Mouse (Mus musculus) CH12.LX (cell line): ENCODE measurements around the gene Pdzd2. TPM values are rescaled to one million over a fixed set of nuclear protein-coding genes. Genes with fewer than 3 reads are reported as not detected.

Source experiments
- DNase-seq: peaks from one replicate; pipeline ENCODE4 v3.0.0-alpha.2; 2013; ENCODE audit errors: extremely low read depth
- H3K27ac ChIP-seq: 2 replicates; pipeline ENCODE4 v1.5.1; 2012; ENCODE audit warnings: low read depth, mild to moderate bottlenecking, control low read depth, moderate library complexity; ENCODE audit not compliant: insufficient read depth
- H3K27me3 ChIP-seq: replicated peaks from 2 replicates; pipeline ENCODE3; 2012; ENCODE audit warnings: inconsistent platforms
- H3K36me3 ChIP-seq, 2 experiments: replicated peaks in 1 of 2; 2 replicates each; pipeline versions ENCODE3 to v1.6.1; 2012; ENCODE audit warnings: inconsistent platforms in 1 of 2, low read length in 1 of 2, mild to moderate bottlenecking in 1 of 2, mixed read lengths in 1 of 2, moderate library complexity in 1 of 2; ENCODE audit not compliant: control insufficient read depth in 1 of 2, insufficient read depth in 1 of 2
- H3K4me1 ChIP-seq, 2 experiments: 2 replicates each; pipeline ENCODE4 v1.6.1; 2012; ENCODE audit warnings: inconsistent platforms in 1 of 2, moderate library complexity in 1 of 2; ENCODE audit not compliant: insufficient read depth in 2 of 2, control insufficient read depth in 1 of 2
- H3K4me2 ChIP-seq: 2 replicates; pipeline ENCODE4 v1.6.1; 2012; ENCODE audit warnings: low read depth, mild to moderate bottlenecking, control low read depth; ENCODE audit not compliant: poor library complexity, insufficient read depth, severe bottlenecking
- H3K4me3 ChIP-seq, 3 experiments: fragments of 150-350 bp in 1 of 3; sonication (generic) in 1 of 3; replicated peaks in 1 of 3; 2 replicates each; pipeline versions ENCODE3 to v1.5.1; 2011 to 2012; ENCODE audit warnings: low read depth in 2 of 3, low read length in 2 of 3, mild to moderate bottlenecking in 2 of 3, moderate library complexity in 2 of 3, control low read depth in 1 of 3, improper control_type of control experiment in 1 of 3, inconsistent platforms in 1 of 3, mixed read lengths in 1 of 3; ENCODE audit not compliant: poor library complexity in 1 of 3
- H3K79me2 ChIP-seq: replicated peaks from 2 replicates; pipeline ENCODE4 v1.6.1; 2012; ENCODE audit warnings: mild to moderate bottlenecking, moderate library complexity; ENCODE audit not compliant: control insufficient read depth, poor library complexity, insufficient read depth, severe bottlenecking; ENCODE audit errors: extremely low read depth
- H3K9ac ChIP-seq: 2 replicates; pipeline ENCODE4 v1.6.1; 2012; ENCODE audit warnings: low read depth, mild to moderate bottlenecking, control low read depth, moderate library complexity; ENCODE audit not compliant: insufficient read depth
- H3K9me3 ChIP-seq: replicated peaks from 2 replicates; pipeline ENCODE3; 2012; ENCODE audit warnings: low read length, inconsistent platforms, mixed read lengths
- CHD1 ChIP-seq: IDR thresholded peaks from 2 replicates; pipeline ENCODE4 v1.6.1; 2012; ENCODE audit warnings: low read depth, low read length, improper control_type of control experiment, inconsistent platforms
- CHD2 ChIP-seq: IDR thresholded peaks from 2 replicates; pipeline ENCODE4 v1.6.1; 2011; ENCODE audit warnings: low read length, improper control_type of control experiment
- CTCF ChIP-seq, 2 experiments: IDR thresholded peaks in 1 of 2; conservative IDR thresholded peaks in 1 of 2; 2 replicates each; pipeline ENCODE4 v1.5.1; 2011 to 2012; ENCODE audit warnings: low read depth in 2 of 2, low read length in 2 of 2, improper control_type of control experiment in 1 of 2, inconsistent platforms in 1 of 2, mild to moderate bottlenecking in 1 of 2, moderate library complexity in 1 of 2
- E2F4 ChIP-seq: IDR thresholded peaks from 2 replicates; pipeline ENCODE4 v1.6.1; 2011; ENCODE audit warnings: low read depth, low read length, improper control_type of control experiment; ENCODE audit not compliant: insufficient replicate concordance
- ELF1 ChIP-seq: IDR thresholded peaks from 2 replicates; pipeline ENCODE4 v1.6.1; 2014; ENCODE audit warnings: low read depth, mild to moderate bottlenecking, inconsistent platforms, low read length, improper control_type of control experiment
- EP300 ChIP-seq: IDR thresholded peaks from 2 replicates; pipeline ENCODE4 v1.6.1; 2011; ENCODE audit warnings: low read length, improper control_type of control experiment
- ETS1 ChIP-seq: conservative IDR thresholded peaks from 2 replicates; pipeline ENCODE4 v1.6.1; 2012; ENCODE audit warnings: low read depth, mild to moderate bottlenecking, inconsistent platforms, low read length, improper control_type of control experiment, moderate library complexity
- GABPA ChIP-seq: IDR thresholded peaks from 2 replicates; pipeline ENCODE4 v1.6.1; 2012; ENCODE audit warnings: low read depth, low read length, improper control_type of control experiment, inconsistent platforms; ENCODE audit not compliant: insufficient replicate concordance
- HCFC1 ChIP-seq: IDR thresholded peaks from 2 replicates; pipeline ENCODE4 v1.6.1; 2012; ENCODE audit warnings: low read depth, mild to moderate bottlenecking, inconsistent platforms, low read length, improper control_type of control experiment
- IRF4 ChIP-seq: IDR thresholded peaks from 2 replicates; pipeline ENCODE4 v1.6.1; 2014; ENCODE audit warnings: low read depth, mild to moderate bottlenecking, inconsistent platforms, low read length, improper control_type of control experiment
- JUN ChIP-seq: IDR thresholded peaks from 2 replicates; pipeline ENCODE4 v1.6.1; 2011; ENCODE audit warnings: low read depth, mild to moderate bottlenecking, low read length, improper control_type of control experiment, moderate library complexity; ENCODE audit not compliant: insufficient read depth
- JUND ChIP-seq: conservative IDR thresholded peaks from 2 replicates; pipeline ENCODE4 v1.6.1; 2011; ENCODE audit warnings: low read depth, low read length, improper control_type of control experiment
- KAT2A ChIP-seq: IDR thresholded peaks from 2 replicates; pipeline ENCODE4 v1.6.1; 2012; ENCODE audit warnings: low read length, improper control_type of control experiment, inconsistent platforms; ENCODE audit not compliant: insufficient replicate concordance
- MAX ChIP-seq: IDR thresholded peaks from 2 replicates; pipeline ENCODE4 v1.6.1; 2011; ENCODE audit warnings: low read length, improper control_type of control experiment
- MAZ ChIP-seq: IDR thresholded peaks from 2 replicates; pipeline ENCODE4 v1.6.1; 2012; ENCODE audit warnings: low read depth, mild to moderate bottlenecking, inconsistent platforms, low read length, improper control_type of control experiment, moderate library complexity
- MYC ChIP-seq: IDR thresholded peaks from 2 replicates; pipeline ENCODE4 v1.6.1; 2011; ENCODE audit warnings: low read depth, mild to moderate bottlenecking, improper control_type of control experiment, low read length
- NELFE ChIP-seq: IDR thresholded peaks from 2 replicates; pipeline ENCODE4 v1.6.1; 2011; ENCODE audit warnings: low read depth, low read length, improper control_type of control experiment
- PAX5 ChIP-seq: IDR thresholded peaks from 2 replicates; pipeline ENCODE4 v1.6.1; 2012; ENCODE audit warnings: low read length, inconsistent platforms, mixed read lengths
- POLR2A ChIP-seq: IDR thresholded peaks from 2 replicates; pipeline ENCODE4 v1.6.1; 2011; ENCODE audit warnings: low read depth, mild to moderate bottlenecking, improper control_type of control experiment, low read length
- POLR2AphosphoS2 ChIP-seq: IDR thresholded peaks from 2 replicates; pipeline ENCODE4 v1.6.1; 2011; ENCODE audit warnings: low read depth, low read length, improper control_type of control experiment
- RAD21 ChIP-seq: IDR thresholded peaks from 2 replicates; pipeline ENCODE4 v1.6.1; 2011; ENCODE audit warnings: low read depth, mild to moderate bottlenecking, low read length, improper control_type of control experiment, moderate library complexity
- RCOR1 ChIP-seq: conservative IDR thresholded peaks from 2 replicates; pipeline ENCODE4 v1.6.1; 2012; ENCODE audit warnings: low read depth, mild to moderate bottlenecking, inconsistent platforms, low read length, improper control_type of control experiment
- SIN3A ChIP-seq: IDR thresholded peaks from 2 replicates; pipeline ENCODE4 v1.6.1; 2012; ENCODE audit warnings: low read length, improper control_type of control experiment, inconsistent platforms
- SMC3 ChIP-seq: IDR thresholded peaks from 2 replicates; pipeline ENCODE4 v1.6.1; 2011; ENCODE audit warnings: low read depth, low read length, improper control_type of control experiment
- TBP ChIP-seq: conservative IDR thresholded peaks from 2 replicates; pipeline ENCODE4 v1.6.1; 2011; ENCODE audit warnings: low read depth, low read length, improper control_type of control experiment
- TCF12 ChIP-seq: IDR thresholded peaks from 2 replicates; pipeline ENCODE4 v1.6.1; 2014; ENCODE audit warnings: low read depth, mild to moderate bottlenecking, inconsistent platforms, low read length, improper control_type of control experiment
- UBTF ChIP-seq: IDR thresholded peaks from 2 replicates; pipeline ENCODE4 v1.6.1; 2012; ENCODE audit warnings: low read depth, mild to moderate bottlenecking, inconsistent platforms, low read length, improper control_type of control experiment, moderate library complexity
- ZC3H11A ChIP-seq: IDR thresholded peaks from 2 replicates; pipeline ENCODE4 v1.6.1; 2012; ENCODE audit warnings: low read depth, mild to moderate bottlenecking, inconsistent platforms, low read length, improper control_type of control experiment
- ZKSCAN1 ChIP-seq: IDR thresholded peaks from 2 replicates; pipeline ENCODE4 v1.6.1; 2012; ENCODE audit warnings: low read depth, inconsistent platforms, low read length, improper control_type of control experiment, borderline replicate concordance
- ZNF384 ChIP-seq: IDR thresholded peaks from 2 replicates; pipeline ENCODE4 v1.6.1; 2012; ENCODE audit warnings: low read depth, low read length, improper control_type of control experiment, inconsistent platforms
- dilution Hi-C: fragments of 300-500 bp; cut with MboI; formaldehyde crosslinking; loops from 2 replicates; pipeline ENCODE4 v1.14.3; 2020; ENCODE audit warnings: low sequenced_read_pairs; ENCODE audit not compliant: extremely low pct_unique_long_range_greater_than_20kb, extremely low pct_ligation_motif_present
- in situ Hi-C: fragments of 300-500 bp; cut with MboI; formaldehyde crosslinking; loops from 3 replicates; pipeline ENCODE4 v1.14.3; 2019; ENCODE audit warnings: low sequenced_read_pairs, low pct_ligation_motif_present, low pct_unique_long_range_greater_than_20kb, mixed read lengths
- polyA plus RNA-seq: library from polyadenylated mRNA; unstranded; fragments of >175 nt; gene quantifications from 2 replicates; pipeline ENCODE4 v1.2.1, GENCODE M21; 2012; ENCODE audit warnings: low read depth; ENCODE audit not compliant: insufficient read length
- total RNA-seq, 2 experiments: library from RNA; depleted of rRNA; stranded (reverse); fragments of 300-350 nt in 1 of 2; fragments of >200 nt in 1 of 2; gene quantifications; 2 replicates each; pipeline ENCODE4 v1.2.3; 2012 to 2014

The Pdzd2 gene
- total and polyA plus RNA-seq, 3 experiments: 0.04 to 0.24 (median 0.17) TPM

DNA sequence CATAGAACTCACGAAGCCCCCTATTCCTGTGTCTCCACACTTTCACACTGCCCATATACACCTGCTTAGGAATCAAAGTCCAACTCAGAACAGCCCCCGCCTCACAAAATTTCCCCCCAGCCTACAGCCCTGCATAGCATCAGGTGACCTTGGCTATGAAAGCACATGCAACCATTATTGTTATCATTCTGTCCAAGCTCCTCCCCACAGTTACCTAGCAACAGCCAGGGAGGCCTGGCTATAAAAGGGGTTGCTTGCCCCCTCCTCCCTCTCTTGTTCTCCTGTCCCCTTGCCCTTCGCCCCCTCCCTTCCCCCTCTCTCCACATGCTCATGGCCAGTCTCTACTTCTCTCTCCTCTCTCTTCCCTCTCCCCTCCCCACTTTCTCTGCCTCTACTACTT is 259.4 kb downstream of the Pdzd2 start:
- no peak overlapping the region for H3K27ac ChIP-seq
- H3K4me2 ChIP-seq: no peak overlapping the region
- dilution Hi-C loops (no loop called here), in situ Hi-C loops (no loop called here)
- no peaks in the 10 kb centered on the region for H3K79me2 ChIP-seq
- no peak for TF ChIP-seq MAX
- no peak for TF ChIP-seq KAT2A
- no peak for TF ChIP-seq TBP
- no peak for TF ChIP-seq CTCF (conservative IDR thresholded peaks at IDR 0.05 in 1 of 2, IDR thresholded peaks at IDR 0.05 in 1 of 2; ENCODE audit: low read depth in 2 of 2, low read length in 2 of 2)
- no peak for TF ChIP-seq JUN
- no peak for TF ChIP-seq SMC3
- no peak for TF ChIP-seq SIN3A
- TF ChIP-seq RAD21: no peak
- no peak for TF ChIP-seq GABPA
- TF ChIP-seq IRF4: no peak
- no peak for TF ChIP-seq ZNF384
- TF ChIP-seq MAZ: no peak
- no peak for TF ChIP-seq ZC3H11A
- TF ChIP-seq E2F4: no peak
- TF ChIP-seq ZKSCAN1: no peak
- no peak for TF ChIP-seq MYC
- TF ChIP-seq RCOR1: no peak
- no peak for TF ChIP-seq NELFE
- TF ChIP-seq CHD2: no peak
- no peak for TF ChIP-seq EP300
- no peak for DNase-seq
- H3K4me3 ChIP-seq: no peak overlapping the region
- peaks cover 14 to 35% of the 10 kb centered on the region in 2 experiments; a peak in 3 of 4 replicates for H3K4me1 ChIP-seq
- H3K9me3 ChIP-seq: no peaks in the 10 kb centered on the region
- H3K9ac ChIP-seq: no peak overlapping the region
- H3K36me3 ChIP-seq: no peaks in the 10 kb centered on the region
- H3K27me3 ChIP-seq: no peaks in the 10 kb centered on the region

DNA sequence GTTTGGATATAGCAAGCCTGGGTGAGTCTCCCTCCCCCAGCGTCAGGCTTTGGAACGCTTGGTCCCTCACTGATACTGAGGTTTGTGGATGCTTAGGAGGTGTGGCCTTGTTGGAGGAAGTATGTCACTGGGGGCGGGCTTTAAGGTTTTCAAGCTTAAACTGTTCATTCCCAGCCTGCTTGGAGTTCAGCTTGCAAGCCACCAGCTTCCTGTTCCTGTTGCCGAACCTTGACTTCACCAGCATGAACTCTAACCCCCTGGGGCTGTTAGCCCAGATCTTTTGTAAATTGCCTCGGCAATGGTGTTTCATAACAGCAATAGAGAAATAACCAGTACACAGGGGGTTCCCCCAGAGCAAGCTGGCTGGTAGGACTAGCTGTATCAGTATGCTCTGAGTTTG is 260.4 kb downstream of the Pdzd2 start:
- dilution Hi-C loops: no loop called here
- Histone ChIP-seq H3K27ac (no peak overlapping the region), H3K4me1 (peaks cover 14 to 35% of the 10 kb centered on the region in 2 experiments; a peak in 3 of 4 replicates), H3K36me3 (no peaks in the 10 kb centered on the region), H3K9ac (no peak overlapping the region), H3K4me2 (no peak overlapping the region), H3K79me2 (no peaks in the 10 kb centered on the region), H3K27me3 (no peaks in the 10 kb centered on the region), H3K4me3 (peak overlapping the region in 1 of 3 experiments; percentile 26), H3K9me3 (no peaks in the 10 kb centered on the region)
- TF ChIP-seq UBTF (no peak), CTCF (conservative IDR thresholded peaks at IDR 0.05 in 1 of 2, IDR thresholded peaks at IDR 0.05 in 1 of 2; ENCODE audit: low read depth in 2 of 2, low read length in 2 of 2) (no peak), ETS1 (peak; percentile 13; the same call in 1 of the 2 replicates), CHD2 (no peak), ZKSCAN1 (no peak), JUND (no peak), PAX5 (no peak), POLR2AphosphoS2 (no peak), SIN3A (no peak), POLR2A (peak; percentile 62; the same call in 1 of the 2 replicates), IRF4 (no peak), CHD1 (no peak), MAX (no peak), HCFC1 (peak; percentile 42), SMC3 (no peak), ELF1 (peak; percentile 75), TCF12 (no peak)
- in situ Hi-C loops: no loop called here
- peak; percentile 93 for DNase-seq
